Mouse (Mus musculus): ENCODE measurements around the gene Pccb. TPM values are rescaled to one million over a fixed set of nuclear protein-coding genes. Genes with fewer than 3 reads are reported as not detected.

The Pccb gene
- 10 to 100 TPM; 48.9 to 51.4 TPM for total RNA-seq (2021)
- long read RNA-seq, experiment 1, transcript Pccb-201 (15 exons, 2,320 nt), result major isoform, 38 of 49 reads
- long read RNA-seq, experiment 1, partial matches to known transcripts, result 9 of 49 reads
- long read RNA-seq, experiment 1, other reads (novel, unspliced or antisense), result 0 of 49 reads
- long read RNA-seq, experiment 2, transcript Pccb-204 (14 exons, 2,188 nt), result minor isoform, 5 of 65 reads
- long read RNA-seq, experiment 2, transcript Pccb-201 (15 exons, 2,320 nt), result major isoform, 45 of 65 reads
- long read RNA-seq, experiment 2, partial matches to known transcripts, result 13 of 65 reads
- long read RNA-seq, experiment 2, other reads (novel, unspliced or antisense), result 2 of 65 reads

- DNase-seq (ENCODE audit: low spot score in 2 of 2), result peak; percentile 93 to 96
Measured at GRCm38 (mm10) chr9:101034448-101035098, at the start of gene Pccb. Gene Pccb (minus strand): TSS chr9:101034898.

GRCm38 (mm10) chr9:101083728-101084127, 49.0 kb upstream of the Pccb start:
- no peak for DNase-seq (ENCODE audit: low spot score in 2 of 2)

GRCm38 (mm10) chr9:101080046-101080685, 45.5 kb upstream of the Pccb start:
- DNase-seq (ENCODE audit: low spot score in 2 of 2), result no peak

- no peak for DNase-seq (ENCODE audit: low spot score in 2 of 2)
Measured at GRCm38 (mm10) chr9:101078579-101078978, 43.9 kb upstream of the Pccb start.

- no peak for DNase-seq (ENCODE audit: low spot score in 2 of 2)
Measured at GRCm38 (mm10) chr9:101077486-101077885, 42.8 kb upstream of the Pccb start.

- no peak for DNase-seq (ENCODE audit: low spot score in 2 of 2)
Measured at GRCm38 (mm10) chr9:101076095-101076875, 41.6 kb upstream of the Pccb start.

- no peak for DNase-seq (ENCODE audit: low spot score in 2 of 2)
Measured at GRCm38 (mm10) chr9:101075694-101076093, 41.0 kb upstream of the Pccb start.

GRCm38 (mm10) chr9:101075091-101075581, 40.4 kb upstream of the Pccb start:
- peak in 1 of 2 experiments; percentile 21 for DNase-seq (ENCODE audit: low spot score in 2 of 2)

GRCm38 (mm10) chr9:101074332-101075021, 39.8 kb upstream of the Pccb start:
- DNase-seq (ENCODE audit: low spot score in 2 of 2), result peak; percentile 74 to 82

GRCm38 (mm10) chr9:101073987-101074331, 39.3 kb upstream of the Pccb start, which contains the start of gene Msl2:
Gene Msl2 (plus strand): TSS chr9:101074101.
- no peak for DNase-seq (ENCODE audit: low spot score in 2 of 2)

GRCm38 (mm10) chr9:101073041-101073986, 38.6 kb upstream of the Pccb start:
- peak; percentile 97 to 99 for DNase-seq (ENCODE audit: low spot score in 2 of 2)

GRCm38 (mm10) chr9:101072506-101072905, 37.8 kb upstream of the Pccb start:
- DNase-seq (ENCODE audit: low spot score in 2 of 2), result no peak

- DNase-seq (ENCODE audit: low spot score in 2 of 2), result no peak
Measured at GRCm38 (mm10) chr9:101069781-101070180, 35.1 kb upstream of the Pccb start.

GRCm38 (mm10) chr9:101065076-101065602, 30.4 kb upstream of the Pccb start:
- no peak for DNase-seq (ENCODE audit: low spot score in 2 of 2)

GRCm38 (mm10) chr9:101062253-101062780, 27.6 kb upstream of the Pccb start:
- DNase-seq (ENCODE audit: low spot score in 2 of 2), result no peak

- DNase-seq (ENCODE audit: low spot score in 2 of 2), result no peak
Measured at GRCm38 (mm10) chr9:101061035-101061434, 26.3 kb upstream of the Pccb start.

GRCm38 (mm10) chr9:101057156-101057555, 22.5 kb upstream of the Pccb start:
- DNase-seq (ENCODE audit: low spot score in 2 of 2), result no peak

GRCm38 (mm10) chr9:101053279-101053678, 18.6 kb upstream of the Pccb start:
- no peak for DNase-seq (ENCODE audit: low spot score in 2 of 2)

- DNase-seq (ENCODE audit: low spot score in 2 of 2), result no peak
Measured at GRCm38 (mm10) chr9:101052691-101053090, 18.0 kb upstream of the Pccb start.
